Mouse (Mus musculus): ENCODE results near the gene Idh3g.

Idh3g gene

GRCm38 (mm10) chrX:73786364-73787224 is at the start of gene Idh3g, which contains the start of gene Ssr4:
TSS of gene Idh3g (minus strand) at chrX:73786897.
TSS of gene Ssr4 (plus strand) at chrX:73787028.
- DNase-seq (ENCODE audit: extremely low spot score, low read depth, low spot score): peak; percentile 91

GRCm38 (mm10) chrX:73835731-73836130 is 49.0 kb upstream of the Idh3g start:
- DNase-seq (ENCODE audit: extremely low spot score, low read depth, low spot score): no peak

GRCm38 (mm10) chrX:73824185-73825151 is 37.8 kb upstream of the Idh3g start, which contains the start of gene Pdzd4:
TSS of gene Pdzd4 (minus strand) at chrX:73824969.
- DNase-seq (ENCODE audit: extremely low spot score, low read depth, low spot score): no peak

- no peak for DNase-seq (ENCODE audit: extremely low spot score, low read depth, low spot score)
These were observed 37.0 kb upstream of the Idh3g start for GRCm38 (mm10) chrX:73823747-73824146.

GRCm38 (mm10) chrX:73816596-73817314 is 30.1 kb upstream of the Idh3g start:
- DNase-seq (ENCODE audit: extremely low spot score, low read depth, low spot score): no peak

- DNase-seq (ENCODE audit: extremely low spot score, low read depth, low spot score): no peak
These were observed 28.4 kb upstream of the Idh3g start for GRCm38 (mm10) chrX:73815072-73815471.

GRCm38 (mm10) chrX:73805814-73806213 is 19.1 kb upstream of the Idh3g start:
- no peak for DNase-seq (ENCODE audit: extremely low spot score, low read depth, low spot score)

GRCm38 (mm10) chrX:73798502-73798901 is 11.8 kb upstream of the Idh3g start:
- no peak for DNase-seq (ENCODE audit: extremely low spot score, low read depth, low spot score)

- DNase-seq (ENCODE audit: extremely low spot score, low read depth, low spot score): no peak
These were observed 10.8 kb upstream of the Idh3g start for GRCm38 (mm10) chrX:73797511-73797910.

GRCm38 (mm10) chrX:73793505-73793904 is 6.8 kb upstream of the Idh3g start:
- no peak for DNase-seq (ENCODE audit: extremely low spot score, low read depth, low spot score)

- no peak for DNase-seq (ENCODE audit: extremely low spot score, low read depth, low spot score)
These were observed 6.3 kb upstream of the Idh3g start for GRCm38 (mm10) chrX:73793039-73793438.

GRCm38 (mm10) chrX:73788501-73788900 is 1.8 kb upstream of the Idh3g start:
- no peak for DNase-seq (ENCODE audit: extremely low spot score, low read depth, low spot score)

GRCm38 (mm10) chrX:73787225-73787558 is 495 bp upstream of the Idh3g start:
- DNase-seq (ENCODE audit: extremely low spot score, low read depth, low spot score): no peak

- DNase-seq (ENCODE audit: extremely low spot score, low read depth, low spot score): no peak
These were observed 1.0 kb downstream of the Idh3g start for GRCm38 (mm10) chrX:73785666-73786065.

GRCm38 (mm10) chrX:73782227-73782626 is 4.5 kb downstream of the Idh3g start:
- no peak for DNase-seq (ENCODE audit: extremely low spot score, low read depth, low spot score)

- no peak for DNase-seq (ENCODE audit: extremely low spot score, low read depth, low spot score)
These were observed 11.8 kb downstream of the Idh3g start for GRCm38 (mm10) chrX:73774802-73775483.

GRCm38 (mm10) chrX:73774168-73774760 is 12.4 kb downstream of the Idh3g start, which contains the start of gene Srpk3:
TSS of gene Srpk3 (plus strand) at chrX:73774405.
- no peak for DNase-seq (ENCODE audit: extremely low spot score, low read depth, low spot score)

GRCm38 (mm10) chrX:73767267-73767666 is 19.4 kb downstream of the Idh3g start:
- no peak for DNase-seq (ENCODE audit: extremely low spot score, low read depth, low spot score)

GRCm38 (mm10) chrX:73765311-73765710 is 21.4 kb downstream of the Idh3g start:
- DNase-seq (ENCODE audit: extremely low spot score, low read depth, low spot score): no peak
